Mouse (Mus musculus): ENCODE measurements at regions not wholly inside any gene's neighbourhood (a gene's known extent, or its start where the extent isn't known, plus 50 kb on each side); places are given as distances from the start of the nearest gene placed in this dataset.

DNA sequence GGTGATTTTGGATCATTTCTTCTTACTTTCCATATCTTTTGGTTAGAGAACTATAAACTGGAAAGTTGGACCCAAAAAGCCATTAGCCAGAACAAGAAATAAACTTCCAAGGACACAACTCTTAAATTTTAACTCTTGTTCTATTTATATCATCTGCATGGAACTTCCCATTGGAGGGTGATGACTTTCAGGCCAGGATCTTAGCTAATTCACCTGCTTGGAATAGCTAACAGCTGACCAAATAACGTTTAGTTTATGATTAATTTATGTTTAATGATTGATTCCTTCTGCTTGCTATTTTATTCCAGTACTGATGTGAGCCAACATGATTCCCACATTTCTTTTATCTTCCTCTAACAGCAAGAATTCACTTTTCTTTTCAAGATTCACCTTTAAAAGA is 119.7 kb downstream of the Alg10b start:
- H3K4me2 ChIP-seq (ENCODE audit: low read length), result no peak overlapping the region
- no peaks in the 10 kb centered on the region for H3K9me3 ChIP-seq (ENCODE audit: control insufficient read depth, low read length)
- no peaks in the 10 kb centered on the region for H3K27me3 ChIP-seq (ENCODE audit: control insufficient read depth, insufficient read depth, low read length)
- H3K36me3 ChIP-seq (ENCODE audit: control insufficient read depth, insufficient read depth, low read length), result no peaks in the 10 kb centered on the region
- H3K9ac ChIP-seq (ENCODE audit: low read length), result no peak overlapping the region
- 55% methylated on average over 1 of the region's 1 CpGs for WGBS
- H3K4me3 ChIP-seq (ENCODE audit: control insufficient read depth in 1 of 2, insufficient read depth in 1 of 2, low read depth in 1 of 2, low read length in 2 of 2), result no peak overlapping the region
- H3K27ac ChIP-seq (replicated peaks in 1 of 2; ENCODE audit: control insufficient read depth in 1 of 2, insufficient read depth in 1 of 2, low read depth in 2 of 2, low read length in 2 of 2), result no peak overlapping the region
- no peak for ATAC-seq (ENCODE audit: insufficient number of reproducible peaks, insufficient read depth, low FRiP score, low read depth)
- H3K4me1 ChIP-seq (ENCODE audit: control insufficient read depth in 2 of 2, insufficient read depth in 2 of 2, low read length in 2 of 2), result peaks cover 4% of the 10 kb centered on the region in 2 experiments

DNA sequence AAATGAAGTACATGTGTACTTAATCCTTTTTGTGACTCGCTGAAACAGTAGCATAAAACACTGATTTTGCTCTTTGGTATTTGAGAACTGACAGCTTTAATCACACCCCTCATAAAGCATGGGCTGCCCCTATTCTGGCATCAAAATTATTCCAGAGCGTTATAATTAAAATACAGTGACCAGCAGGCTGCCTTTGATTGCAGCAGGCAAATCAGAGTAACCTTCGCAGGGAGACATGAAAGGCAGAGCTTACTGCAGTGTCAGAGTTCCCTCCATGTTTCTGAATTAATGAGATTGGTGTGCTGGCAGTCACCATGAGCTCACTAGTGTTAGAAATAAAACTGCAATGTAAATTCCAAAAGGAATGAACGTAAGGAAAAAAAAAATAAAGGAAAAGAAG is 120.8 kb downstream of the Alg10b start:
- H3K4me2 ChIP-seq (ENCODE audit: low read length), result no peak overlapping the region

DNA sequence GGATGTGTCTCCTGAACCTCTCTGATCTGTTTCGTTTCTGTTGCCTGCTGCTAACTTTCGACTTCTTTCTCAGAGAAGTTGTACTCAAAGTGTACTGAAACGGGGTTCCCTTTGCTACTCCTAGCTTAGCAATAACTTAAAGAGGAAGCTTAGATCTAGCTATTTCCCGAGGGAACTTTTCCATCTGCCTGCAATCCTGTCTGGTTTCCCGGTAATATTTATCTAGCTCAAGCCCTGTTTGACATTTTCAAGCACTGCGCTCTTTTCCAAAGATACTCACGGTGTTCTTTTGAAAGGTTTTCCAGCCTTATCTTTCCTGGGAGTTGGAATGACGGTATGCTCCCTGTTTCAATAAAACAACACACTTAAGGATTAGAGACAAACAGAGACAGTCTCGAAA is 122.1 kb downstream of the Alg10b start:
- WGBS, result 10% methylated on average over 9 of the region's 9 CpGs
- Histone ChIP-seq H3K36me3 (ENCODE audit: control insufficient read depth, insufficient read depth, low read length) (no peaks in the 10 kb centered on the region), H3K27ac (replicated peaks in 1 of 2; ENCODE audit: control insufficient read depth in 1 of 2, insufficient read depth in 1 of 2, low read depth in 2 of 2, low read length in 2 of 2) (no peak overlapping the region), H3K9me3 (ENCODE audit: control insufficient read depth, low read length) (no peaks in the 10 kb centered on the region), H3K27me3 (ENCODE audit: control insufficient read depth, insufficient read depth, low read length) (no peaks in the 10 kb centered on the region), H3K4me2 (ENCODE audit: low read length) (peak overlapping the region; percentile 57), H3K4me3 (ENCODE audit: control insufficient read depth in 1 of 2, insufficient read depth in 1 of 2, low read depth in 1 of 2, low read length in 2 of 2) (no peak overlapping the region; a peak in 1 of 4 replicates), H3K4me1 (ENCODE audit: control insufficient read depth in 2 of 2, insufficient read depth in 2 of 2, low read length in 2 of 2) (peaks cover 4% of the 10 kb centered on the region in 2 experiments), H3K9ac (ENCODE audit: low read length) (no peak overlapping the region)
- ATAC-seq (ENCODE audit: insufficient number of reproducible peaks, insufficient read depth, low FRiP score, low read depth), result no peak

More for the DNA sequence above, 120.8 kb downstream of the Alg10b start:
- Histone ChIP-seq H3K9me3 (ENCODE audit: control insufficient read depth, low read length) (no peaks in the 10 kb centered on the region), H3K4me1 (ENCODE audit: control insufficient read depth in 2 of 2, insufficient read depth in 2 of 2, low read length in 2 of 2) (peaks cover 4% of the 10 kb centered on the region in 2 experiments), H3K27me3 (ENCODE audit: control insufficient read depth, insufficient read depth, low read length) (no peaks in the 10 kb centered on the region), H3K27ac (replicated peaks in 1 of 2; ENCODE audit: control insufficient read depth in 1 of 2, insufficient read depth in 1 of 2, low read depth in 2 of 2, low read length in 2 of 2) (no peak overlapping the region), H3K9ac (ENCODE audit: low read length) (no peak overlapping the region), H3K36me3 (ENCODE audit: control insufficient read depth, insufficient read depth, low read length) (no peaks in the 10 kb centered on the region), H3K4me3 (ENCODE audit: control insufficient read depth in 1 of 2, insufficient read depth in 1 of 2, low read depth in 1 of 2, low read length in 2 of 2) (no peak overlapping the region)
- 78% methylated on average over 4 of the region's 4 CpGs for WGBS
- no peak for ATAC-seq (ENCODE audit: insufficient number of reproducible peaks, insufficient read depth, low FRiP score, low read depth)

DNA sequence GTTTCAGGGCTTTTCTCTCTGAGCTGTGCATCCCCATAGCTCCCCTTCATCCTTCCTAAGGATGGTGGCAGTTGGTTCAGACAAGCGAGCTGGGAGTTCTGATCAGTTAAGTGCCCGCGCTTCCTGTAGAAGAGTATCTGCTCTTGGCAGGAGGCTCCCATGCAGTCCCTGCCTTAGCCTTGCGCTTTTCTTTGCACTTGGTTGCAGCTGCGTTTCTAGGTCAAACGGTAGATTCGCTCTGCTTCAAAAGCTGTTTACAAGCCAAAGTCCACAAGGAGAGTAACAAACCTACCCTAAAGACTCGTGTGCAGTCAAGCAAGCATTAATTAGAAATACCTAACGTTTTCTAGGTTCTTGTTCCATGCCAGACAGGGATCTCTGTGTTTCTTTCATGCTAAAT is 122.6 kb downstream of the Alg10b start:
- H3K4me3 ChIP-seq (ENCODE audit: control insufficient read depth in 1 of 2, insufficient read depth in 1 of 2, low read depth in 1 of 2, low read length in 2 of 2), result no peak overlapping the region; a peak in 1 of 4 replicates
- H3K36me3 ChIP-seq (ENCODE audit: control insufficient read depth, insufficient read depth, low read length), result no peaks in the 10 kb centered on the region
- H3K27ac ChIP-seq (replicated peaks in 1 of 2; ENCODE audit: control insufficient read depth in 1 of 2, insufficient read depth in 1 of 2, low read depth in 2 of 2, low read length in 2 of 2), result no peak overlapping the region
- no peaks in the 10 kb centered on the region for H3K9me3 ChIP-seq (ENCODE audit: control insufficient read depth, low read length)
- H3K9ac ChIP-seq (ENCODE audit: low read length), result no peak overlapping the region
- peaks cover 4% of the 10 kb centered on the region in 2 experiments for H3K4me1 ChIP-seq (ENCODE audit: control insufficient read depth in 2 of 2, insufficient read depth in 2 of 2, low read length in 2 of 2)
- H3K27me3 ChIP-seq (ENCODE audit: control insufficient read depth, insufficient read depth, low read length), result no peaks in the 10 kb centered on the region
- H3K4me2 ChIP-seq (ENCODE audit: low read length), result peak overlapping the region; percentile 57
- 54% methylated on average over 9 of the region's 9 CpGs for WGBS
- ATAC-seq (ENCODE audit: insufficient number of reproducible peaks, insufficient read depth, low FRiP score, low read depth), result no peak

DNA sequence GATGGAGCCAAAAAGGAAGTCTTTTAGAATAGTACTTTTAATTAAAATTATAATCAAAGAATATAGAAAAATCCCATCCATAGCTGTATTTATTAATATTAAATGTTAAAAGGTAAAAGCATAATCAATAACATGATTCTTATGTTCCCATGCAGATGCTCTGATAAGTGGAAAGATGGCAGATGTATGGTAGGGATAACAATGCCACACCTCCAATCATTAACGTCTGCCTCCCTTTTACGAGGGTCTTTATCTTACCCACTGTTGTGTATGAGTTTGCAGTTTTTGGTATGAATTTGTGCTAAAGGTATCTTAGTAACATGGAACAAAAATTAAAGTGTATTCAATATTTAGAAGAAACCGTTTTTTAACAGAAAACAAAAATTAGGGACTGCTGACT is 127.8 kb downstream of the Alg10b start:
- H3K27ac ChIP-seq (replicated peaks in 1 of 2; ENCODE audit: control insufficient read depth in 1 of 2, insufficient read depth in 1 of 2, low read depth in 2 of 2, low read length in 2 of 2), result no peak overlapping the region
- H3K27me3 ChIP-seq (ENCODE audit: control insufficient read depth, insufficient read depth, low read length), result no peaks in the 10 kb centered on the region
- H3K4me2 ChIP-seq (ENCODE audit: low read length), result no peak overlapping the region
- H3K4me1 ChIP-seq (ENCODE audit: control insufficient read depth in 2 of 2, insufficient read depth in 2 of 2, low read length in 2 of 2), result no peaks in the 10 kb centered on the region
- no peak overlapping the region for H3K4me3 ChIP-seq (ENCODE audit: control insufficient read depth in 1 of 2, insufficient read depth in 1 of 2, low read depth in 1 of 2, low read length in 2 of 2)
- WGBS, result 81% methylated on average over 3 of the region's 3 CpGs
- no peaks in the 10 kb centered on the region for H3K9me3 ChIP-seq (ENCODE audit: control insufficient read depth, low read length)
- H3K9ac ChIP-seq (ENCODE audit: low read length), result no peak overlapping the region
- H3K36me3 ChIP-seq (ENCODE audit: control insufficient read depth, insufficient read depth, low read length), result no peaks in the 10 kb centered on the region
- ATAC-seq (ENCODE audit: insufficient number of reproducible peaks, insufficient read depth, low FRiP score, low read depth), result no peak

DNA sequence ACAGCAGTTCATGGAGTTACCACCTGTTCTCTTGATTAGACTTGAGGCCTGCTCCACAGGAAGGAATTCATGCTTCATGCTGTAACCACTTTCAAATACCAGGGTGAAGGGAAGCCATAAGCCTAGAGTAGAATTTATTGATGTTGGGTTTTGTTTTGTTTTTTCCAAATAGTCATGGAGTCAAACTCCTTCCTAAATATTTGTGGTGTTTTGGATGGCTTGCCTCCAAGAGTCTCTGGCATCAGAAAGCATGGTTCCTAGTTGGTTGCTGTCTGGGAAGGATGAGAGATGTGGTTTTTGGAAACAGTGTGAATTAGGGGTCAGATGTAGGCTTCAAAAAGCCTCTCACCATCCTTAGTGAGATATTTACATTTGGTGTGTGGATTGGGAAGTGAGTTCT is 141.5 kb downstream of the Alg10b start:
- ATAC-seq (ENCODE audit: insufficient number of reproducible peaks, insufficient read depth, low FRiP score, low read depth), result no peak
- H3K27me3 ChIP-seq (ENCODE audit: control insufficient read depth, insufficient read depth, low read length), result no peaks in the 10 kb centered on the region

DNA sequence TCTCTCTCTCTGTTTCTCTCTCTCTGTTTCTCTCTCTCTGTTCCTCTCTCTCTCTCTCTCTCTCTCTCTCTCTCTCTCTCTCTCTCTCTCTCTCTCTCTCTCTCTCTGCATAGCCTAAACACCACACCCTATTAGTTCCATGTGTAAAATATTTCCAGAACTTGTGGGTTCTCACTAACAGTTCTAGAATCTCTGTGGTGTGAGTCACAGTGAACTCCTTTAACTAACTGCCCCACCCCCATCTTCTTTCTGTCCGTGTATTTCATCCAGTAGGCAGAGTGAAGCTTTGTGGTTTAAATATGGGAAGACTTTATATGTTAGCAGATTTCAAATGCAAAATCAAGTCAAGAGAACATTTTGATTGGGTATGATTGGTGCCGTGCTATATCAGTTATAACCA is 153.8 kb downstream of the Alg10b start:
- no peak overlapping the region for H3K27ac ChIP-seq (replicated peaks in 1 of 2; ENCODE audit: control insufficient read depth in 1 of 2, insufficient read depth in 1 of 2, low read depth in 2 of 2, low read length in 2 of 2)
- H3K9me3 ChIP-seq (ENCODE audit: control insufficient read depth, low read length), result no peaks in the 10 kb centered on the region
- no peak overlapping the region for H3K4me2 ChIP-seq (ENCODE audit: low read length)
- H3K4me3 ChIP-seq (ENCODE audit: control insufficient read depth in 1 of 2, insufficient read depth in 1 of 2, low read depth in 1 of 2, low read length in 2 of 2), result no peak overlapping the region
- WGBS, result 82% methylated on average over 2 of the region's 2 CpGs
- H3K27me3 ChIP-seq (ENCODE audit: control insufficient read depth, insufficient read depth, low read length), result no peaks in the 10 kb centered on the region
- no peak overlapping the region for H3K9ac ChIP-seq (ENCODE audit: low read length)
- H3K4me1 ChIP-seq (ENCODE audit: control insufficient read depth in 2 of 2, insufficient read depth in 2 of 2, low read length in 2 of 2), result no peaks in the 10 kb centered on the region
- no peak for ATAC-seq (ENCODE audit: insufficient number of reproducible peaks, insufficient read depth, low FRiP score, low read depth)
- no peaks in the 10 kb centered on the region for H3K36me3 ChIP-seq (ENCODE audit: control insufficient read depth, insufficient read depth, low read length)

More for the DNA sequence above, 141.5 kb downstream of the Alg10b start:
- no peak overlapping the region for H3K27ac ChIP-seq (replicated peaks in 1 of 2; ENCODE audit: control insufficient read depth in 1 of 2, insufficient read depth in 1 of 2, low read depth in 2 of 2, low read length in 2 of 2)
- no peak overlapping the region for H3K4me3 ChIP-seq (ENCODE audit: control insufficient read depth in 1 of 2, insufficient read depth in 1 of 2, low read depth in 1 of 2, low read length in 2 of 2)
- H3K4me1 ChIP-seq (ENCODE audit: control insufficient read depth in 2 of 2, insufficient read depth in 2 of 2, low read length in 2 of 2), result no peaks in the 10 kb centered on the region
- H3K4me2 ChIP-seq (ENCODE audit: low read length), result no peak overlapping the region
- no peak overlapping the region for H3K9ac ChIP-seq (ENCODE audit: low read length)
- no peaks in the 10 kb centered on the region for H3K9me3 ChIP-seq (ENCODE audit: control insufficient read depth, low read length)
- H3K36me3 ChIP-seq (ENCODE audit: control insufficient read depth, insufficient read depth, low read length), result no peaks in the 10 kb centered on the region

DNA sequence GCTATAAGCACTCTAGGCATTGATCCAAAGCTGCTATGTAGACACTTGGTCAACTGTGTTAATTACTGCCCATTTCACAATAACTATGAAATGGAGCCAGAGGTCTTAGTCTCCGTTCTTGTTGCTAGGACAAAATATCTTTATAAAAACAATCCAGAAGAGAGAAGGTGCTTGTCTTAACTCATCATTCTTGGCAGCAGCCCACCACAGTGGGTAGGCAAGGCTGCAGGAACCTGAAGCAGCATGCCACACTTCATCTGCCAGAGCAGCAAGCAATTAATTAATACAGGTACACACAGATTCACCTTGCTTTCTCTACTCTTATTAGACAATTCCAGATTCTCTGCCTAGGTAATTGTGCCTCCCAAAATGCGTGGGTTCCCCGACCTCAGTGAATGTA is 172.8 kb downstream of the Alg10b start:
- H3K27ac ChIP-seq (replicated peaks in 1 of 2; ENCODE audit: control insufficient read depth in 1 of 2, insufficient read depth in 1 of 2, low read depth in 2 of 2, low read length in 2 of 2), result no peak overlapping the region

More for the DNA sequence above, 172.8 kb downstream of the Alg10b start:
- Histone ChIP-seq H3K36me3 (ENCODE audit: control insufficient read depth, insufficient read depth, low read length) (no peaks in the 10 kb centered on the region), H3K4me2 (ENCODE audit: low read length) (no peak overlapping the region), H3K27me3 (ENCODE audit: control insufficient read depth, insufficient read depth, low read length) (no peaks in the 10 kb centered on the region), H3K4me1 (ENCODE audit: control insufficient read depth in 2 of 2, insufficient read depth in 2 of 2, low read length in 2 of 2) (no peaks in the 10 kb centered on the region), H3K9ac (ENCODE audit: low read length) (no peak overlapping the region), H3K4me3 (ENCODE audit: control insufficient read depth in 1 of 2, insufficient read depth in 1 of 2, low read depth in 1 of 2, low read length in 2 of 2) (no peak overlapping the region), H3K9me3 (ENCODE audit: control insufficient read depth, low read length) (no peaks in the 10 kb centered on the region)
- no peak for ATAC-seq (ENCODE audit: insufficient number of reproducible peaks, insufficient read depth, low FRiP score, low read depth)
- 76% methylated on average over 3 of the region's 3 CpGs for WGBS
